Mouse (Mus musculus) forebrain, embryonic 14.5 days (tissue): ENCODE data around the gene Gpam. TPM values are rescaled to one million over a fixed set of nuclear protein-coding genes. Genes with fewer than 3 reads are reported as not detected.

Experiments used
- ATAC-seq: fragments of 200-750 bp; cut with Nextera tagmentation; 2 replicates; pipeline ENCODE4 v1.8.0; 2017; ENCODE audit warnings: mild to moderate bottlenecking, moderate library complexity
- DNase-seq: peaks from one replicate; pipeline ENCODE4 v3.0.0-alpha.2; 2015; ENCODE audit warnings: low spot score
- H3K27ac ChIP-seq: fragments of 300-500 bp; sonication (generic); 2 replicates; pipeline ENCODE4 v1.5.1; 2014; ENCODE audit warnings: low read depth, mild to moderate bottlenecking, control low read depth, low read length, moderate library complexity
- H3K27me3 ChIP-seq: fragments of 300-500 bp; sonication (generic); replicated peaks from 2 replicates; pipeline ENCODE4 v1.6.1; 2014; ENCODE audit warnings: low read length, control low read depth, mixed read lengths; ENCODE audit not compliant: control insufficient read depth, insufficient read depth
- H3K36me3 ChIP-seq: fragments of 300-500 bp; sonication (generic); 2 replicates; pipeline ENCODE4 v1.6.1; 2014; ENCODE audit warnings: low read length, control low read depth; ENCODE audit not compliant: control insufficient read depth, insufficient read depth
- H3K4me1 ChIP-seq: fragments of 300-500 bp; sonication (generic); 2 replicates; pipeline ENCODE4 v1.6.1; 2014; ENCODE audit warnings: antibody characterized with exemption, low read length, control low read depth; ENCODE audit not compliant: control insufficient read depth, insufficient read depth
- H3K4me2 ChIP-seq: fragments of 300-500 bp; sonication (generic); 2 replicates; pipeline ENCODE4 v1.6.1; 2014; ENCODE audit warnings: mild to moderate bottlenecking, control low read depth, low read length
- H3K4me3 ChIP-seq: fragments of 300-500 bp; sonication (generic); 2 replicates; pipeline ENCODE4 v1.5.1; 2014; ENCODE audit warnings: low read depth, low read length, control low read depth
- H3K9ac ChIP-seq: fragments of 300-500 bp; sonication (generic); 2 replicates; pipeline ENCODE4 v1.6.1; 2014; ENCODE audit warnings: mild to moderate bottlenecking, low read length, control low read depth, moderate library complexity
- H3K9me3 ChIP-seq: fragments of 300-500 bp; sonication (generic); replicated peaks from 2 replicates; pipeline ENCODE4 v1.6.1; 2016; ENCODE audit warnings: low read length, control low read depth, mixed read lengths; ENCODE audit not compliant: control insufficient read depth
- whole genome bisulfite sequencing: fragments of 180-500 bp; shearing (Covaris S2); extraction: QIAGEN DNeasy Blood & Tissue Kit; methylation state at CpG from one replicate; pipeline ENCODE4 v1.1.7; 2014; 5-methylcytosine and 5-hydroxymethylcytosine counted together
- polyA plus RNA-seq: library from polyadenylated mRNA; unstranded; fragments of >200 nt; fragmentation: Nextera tagmentation; extraction: Ambion mirVana; gene quantifications from 2 replicates; pipeline ENCODE4 v1.2.1, GENCODE M21; 2014

Gene Gpam
- polyA plus RNA-seq, 1 experiment from 2014 or later, result 17.2 TPM

DNA sequence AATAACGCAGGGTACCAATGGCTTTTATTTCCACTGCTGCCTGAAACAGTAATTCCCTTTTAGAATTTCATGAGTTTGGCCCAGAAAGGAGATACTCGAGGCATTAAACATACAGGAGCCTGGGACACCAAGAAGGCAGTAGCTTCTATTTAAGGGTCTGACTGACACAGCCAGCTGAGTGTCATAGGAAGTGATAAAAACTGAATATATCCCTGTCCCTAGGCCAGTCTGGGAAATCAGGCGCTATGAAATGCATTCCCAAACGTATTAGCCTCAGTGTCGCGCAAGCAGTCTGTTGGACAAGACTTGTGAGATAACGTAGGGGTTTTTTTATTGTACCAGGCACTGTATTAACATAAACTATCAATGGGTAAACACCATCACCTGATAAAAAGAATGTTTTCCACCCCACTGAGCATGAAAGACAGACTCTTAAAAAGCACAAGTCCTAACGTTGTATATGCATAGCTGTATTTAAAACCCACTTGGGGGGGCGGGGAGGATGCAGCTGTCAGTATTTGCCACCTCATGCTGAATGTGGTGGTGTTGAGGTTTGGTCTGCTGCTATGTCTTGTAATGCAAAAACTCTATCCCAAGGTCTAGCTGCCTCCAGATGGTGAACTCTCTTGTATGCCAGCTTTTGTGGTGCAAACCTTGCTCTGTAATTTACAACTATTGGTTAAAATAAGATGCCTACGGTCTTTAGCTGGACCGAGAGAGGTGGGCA is 6.4 kb downstream of the Gpam start:
- H3K27me3 ChIP-seq, result no peaks in the 10 kb centered on the region
- ATAC-seq (0 out of 2 replicates have a peak, but pooled peaks have one; percentile 48), DNase-seq (peak; percentile 20)
- no peak overlapping the region for H3K9ac ChIP-seq
- peaks cover 11% of the 10 kb centered on the region for H3K4me1 ChIP-seq
- 35% methylated on average over 11 of the region's 11 CpGs for WGBS
- H3K27ac ChIP-seq, result no peak overlapping the region
- H3K4me2 ChIP-seq, result no peak overlapping the region
- H3K4me3 ChIP-seq, result no peak overlapping the region
- H3K36me3 ChIP-seq, result no peaks in the 10 kb centered on the region
- H3K9me3 ChIP-seq, result no peaks in the 10 kb centered on the region

DNA sequence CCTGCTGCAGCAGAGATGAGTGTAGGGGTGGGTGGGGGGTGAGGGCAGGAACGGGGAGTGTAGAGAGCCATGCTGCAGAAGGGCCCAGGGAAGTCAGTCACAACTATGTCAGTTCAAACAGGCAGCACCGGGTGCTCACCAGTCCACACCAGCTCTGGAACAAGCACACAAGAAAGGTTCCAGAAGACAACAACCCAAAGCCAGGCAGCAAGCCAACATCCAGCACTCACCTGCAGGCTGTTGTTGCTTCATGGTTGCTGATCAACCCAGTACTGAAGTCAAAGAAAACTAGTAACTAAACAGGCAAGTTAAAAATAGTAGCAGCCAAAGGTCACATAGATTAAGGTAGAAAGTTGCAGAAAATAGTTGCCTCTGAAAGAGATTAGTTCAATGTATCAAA is 7.5 kb downstream of the Gpam start:
- H3K36me3 ChIP-seq, result no peaks in the 10 kb centered on the region
- 77% methylated on average over 2 of the region's 2 CpGs for WGBS
- no peak overlapping the region for H3K9ac ChIP-seq
- peaks cover 11% of the 10 kb centered on the region for H3K4me1 ChIP-seq
- no peak overlapping the region for H3K27ac ChIP-seq
- no peak for ATAC-seq
- no peaks in the 10 kb centered on the region for H3K9me3 ChIP-seq
- no peaks in the 10 kb centered on the region for H3K27me3 ChIP-seq
- no peak overlapping the region for H3K4me3 ChIP-seq
- no peak for DNase-seq
- no peak overlapping the region for H3K4me2 ChIP-seq

DNA sequence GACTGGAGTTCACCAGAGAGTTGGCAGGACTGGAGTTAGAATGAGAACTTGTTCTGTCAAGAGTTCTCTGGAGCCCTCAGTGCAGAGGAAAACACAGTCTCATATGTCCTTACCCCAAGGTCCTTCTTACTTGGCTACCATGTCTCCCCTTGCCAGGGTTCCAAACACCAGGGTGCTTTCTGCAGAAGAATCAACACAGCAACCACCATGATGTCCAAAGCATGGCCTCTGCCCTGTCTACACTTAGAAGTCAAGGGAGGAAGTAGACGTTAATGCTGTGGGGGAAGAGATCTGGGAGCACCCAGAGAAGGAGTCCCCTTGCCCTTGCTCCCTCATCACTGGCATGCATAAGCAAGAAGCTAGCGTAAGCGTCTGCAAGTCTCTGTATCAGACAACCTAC is 9.0 kb downstream of the Gpam start:
- Histone ChIP-seq H3K27me3 (no peaks in the 10 kb centered on the region), H3K4me2 (no peak overlapping the region), H3K9me3 (no peaks in the 10 kb centered on the region), H3K9ac (no peak overlapping the region), H3K27ac (no peak overlapping the region), H3K4me3 (no peak overlapping the region), H3K36me3 (no peaks in the 10 kb centered on the region), H3K4me1 (peaks cover 11% of the 10 kb centered on the region)
- WGBS, result 86% methylated on average over 3 of the region's 3 CpGs
- ATAC-seq (no peak), DNase-seq (no peak)

DNA sequence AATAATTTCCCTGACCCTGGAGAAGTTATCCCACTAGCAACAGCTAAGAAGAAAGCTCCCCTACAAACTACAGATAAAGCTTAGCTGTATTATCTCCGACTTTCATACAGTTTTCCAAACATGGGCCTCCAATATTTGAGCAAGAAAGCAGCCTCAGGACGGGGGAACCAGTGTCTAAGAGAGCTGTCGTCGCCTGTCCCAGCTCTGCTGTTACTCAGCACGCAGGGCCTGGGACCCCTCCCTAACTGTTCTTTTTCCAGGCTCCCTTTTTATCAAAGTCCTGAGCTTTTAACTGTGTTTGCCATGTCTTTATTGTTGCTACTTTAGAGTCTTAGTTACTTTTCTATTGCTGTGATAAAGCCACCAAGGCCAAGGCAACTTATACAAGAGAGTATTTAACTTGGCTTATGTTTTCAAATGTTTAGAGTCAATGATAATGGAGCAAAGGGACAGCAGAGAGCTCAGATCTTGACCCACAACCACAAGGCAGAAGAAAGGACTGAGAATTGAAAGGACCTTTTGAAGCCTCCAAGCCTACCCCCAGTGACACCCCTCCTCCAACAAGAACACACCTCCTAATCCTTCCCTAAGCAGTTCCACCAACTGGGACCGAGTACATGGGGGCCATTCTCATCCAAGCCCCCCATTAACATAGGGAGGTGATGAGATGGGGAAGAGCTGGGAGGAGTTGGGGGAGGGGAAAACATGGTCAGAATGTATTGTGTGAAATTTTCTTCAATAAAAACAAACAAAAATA is 9.8 kb downstream of the Gpam start:
- Histone ChIP-seq H3K27ac (no peak overlapping the region), H3K9ac (no peak overlapping the region), H3K4me2 (no peak overlapping the region), H3K4me1 (peaks cover 8% of the 10 kb centered on the region; the same call in 1 of the 2 replicates), H3K9me3 (no peaks in the 10 kb centered on the region), H3K4me3 (no peak overlapping the region), H3K27me3 (no peaks in the 10 kb centered on the region), H3K36me3 (no peaks in the 10 kb centered on the region)
- DNase-seq, result no peak
- ATAC-seq, result no peak
- WGBS, result 64% methylated on average over 6 of the region's 6 CpGs

DNA sequence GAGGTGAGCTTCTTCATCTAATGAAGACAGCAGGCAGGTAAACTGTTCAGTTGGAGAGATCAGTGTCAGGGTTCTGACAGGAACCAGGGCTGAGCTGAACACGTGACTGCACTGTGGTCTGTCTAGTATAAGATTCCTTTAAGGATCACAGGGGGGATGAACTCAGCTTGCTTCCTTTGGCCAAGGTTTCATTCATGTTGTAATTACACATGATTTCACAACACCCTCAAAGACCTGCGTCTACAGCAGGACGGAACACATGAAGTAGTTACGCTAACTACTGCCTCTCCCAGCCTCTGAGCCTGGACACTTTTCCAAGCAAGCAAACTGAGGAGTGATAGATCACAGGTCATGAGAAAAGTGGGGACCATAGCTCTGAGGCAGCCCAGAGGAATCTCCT is 11.5 kb downstream of the Gpam start:
- WGBS, result 82% methylated on average over 4 of the region's 4 CpGs
- H3K4me2 ChIP-seq, result no peak overlapping the region
- no peak for ATAC-seq
- no peak for DNase-seq
- H3K27me3 ChIP-seq, result no peaks in the 10 kb centered on the region
- H3K36me3 ChIP-seq, result no peaks in the 10 kb centered on the region
- no peak overlapping the region for H3K9ac ChIP-seq
- H3K4me3 ChIP-seq, result no peak overlapping the region
- H3K9me3 ChIP-seq, result no peaks in the 10 kb centered on the region
- 0 out of 2 replicates have a peak, but pooled peaks cover 2% of the 10 kb centered on the region for H3K4me1 ChIP-seq
- no peak overlapping the region for H3K27ac ChIP-seq

DNA sequence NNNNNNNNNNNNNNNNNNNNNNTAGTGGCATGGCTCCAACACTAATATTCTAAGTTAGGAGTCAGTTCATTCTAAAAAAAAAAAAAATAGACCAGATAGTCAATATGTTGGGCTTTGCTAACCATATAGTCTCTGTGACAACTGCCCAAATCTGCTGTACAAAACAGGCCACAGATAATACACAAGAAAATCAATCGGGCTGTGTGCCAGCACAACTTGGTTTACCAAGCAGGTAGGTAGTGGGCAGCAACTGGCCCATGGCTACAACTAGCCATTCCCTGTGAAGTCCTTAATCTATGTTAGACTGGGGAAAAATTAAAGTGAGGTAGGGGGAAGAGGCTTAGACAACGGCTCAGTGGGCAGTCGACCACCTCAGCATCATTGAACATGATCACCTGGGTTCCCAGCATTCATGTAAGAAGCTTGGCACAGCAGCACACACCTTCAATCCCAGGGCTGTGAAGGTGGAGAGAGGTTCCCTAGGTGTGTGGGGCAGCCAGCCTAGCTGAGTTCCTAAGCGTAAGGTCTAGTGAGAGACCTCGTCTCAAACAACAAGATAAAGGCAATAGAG is 12.1 kb downstream of the Gpam start:
- H3K4me2 ChIP-seq, result no peak overlapping the region
- H3K4me1 ChIP-seq, result no peaks in the 10 kb centered on the region
- no peak overlapping the region for H3K4me3 ChIP-seq
- H3K27ac ChIP-seq, result no peak overlapping the region
- H3K36me3 ChIP-seq, result no peaks in the 10 kb centered on the region
- no peaks in the 10 kb centered on the region for H3K27me3 ChIP-seq
- no peak for DNase-seq
- WGBS, result 91% methylated on average over 5 of the region's 5 CpGs
- no peak for ATAC-seq
- no peaks in the 10 kb centered on the region for H3K9me3 ChIP-seq
- H3K9ac ChIP-seq, result no peak overlapping the region

DNA sequence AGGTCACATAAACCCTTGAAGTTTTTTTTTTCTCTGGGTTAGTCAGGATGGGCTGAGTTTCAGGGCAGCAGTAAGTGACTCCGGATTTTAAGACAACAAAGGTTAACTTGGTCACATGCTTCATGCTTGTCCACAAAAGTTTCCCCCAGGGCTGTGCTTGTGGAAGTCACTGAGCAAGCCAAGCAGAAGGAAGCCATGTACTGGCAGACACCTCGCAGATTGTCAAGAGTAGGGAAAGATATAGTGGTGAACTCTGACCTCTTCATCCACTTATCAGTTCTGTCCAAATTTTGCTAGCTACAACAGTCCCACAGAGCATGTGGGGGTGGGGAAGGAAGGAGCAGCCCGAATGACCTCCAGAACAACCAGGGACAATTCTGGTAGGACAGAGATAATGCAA is 19.1 kb downstream of the Gpam start:
- ATAC-seq, result no peak
- WGBS, result 78% methylated on average over 3 of the region's 3 CpGs

DNA sequence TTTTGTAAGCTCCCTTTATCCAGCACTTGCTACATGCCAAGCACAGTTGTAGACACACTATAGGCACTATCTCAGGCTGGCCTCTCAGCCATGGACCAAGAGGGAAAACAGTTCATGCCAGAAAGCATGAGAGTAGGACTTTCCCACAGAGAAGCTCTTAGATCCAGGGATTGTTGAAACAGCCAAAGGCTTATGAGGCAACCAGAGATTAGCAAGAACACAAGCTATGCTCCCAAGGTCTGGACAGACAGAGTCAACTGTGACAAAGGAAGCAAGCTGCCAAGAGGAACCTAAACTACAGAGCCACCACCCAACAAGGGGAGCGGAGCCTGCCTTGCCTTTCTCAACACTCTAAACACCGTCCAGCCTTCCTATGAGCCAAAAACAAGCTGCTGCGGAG is 21.1 kb downstream of the Gpam start:
- no peak overlapping the region for H3K27ac ChIP-seq
- no peaks in the 10 kb centered on the region for H3K27me3 ChIP-seq
- no peak overlapping the region for H3K4me2 ChIP-seq
- H3K4me3 ChIP-seq, result no peak overlapping the region
- no peak for DNase-seq
- no peaks in the 10 kb centered on the region for H3K36me3 ChIP-seq
- ATAC-seq, result no peak
- H3K4me1 ChIP-seq, result no peaks in the 10 kb centered on the region
- no peak overlapping the region for H3K9ac ChIP-seq
- 95% methylated on average over 3 of the region's 3 CpGs for WGBS
- no peaks in the 10 kb centered on the region for H3K9me3 ChIP-seq

More for the DNA sequence above, 19.1 kb downstream of the Gpam start:
- Histone ChIP-seq H3K27me3 (no peaks in the 10 kb centered on the region), H3K4me2 (no peak overlapping the region), H3K4me3 (no peak overlapping the region), H3K9me3 (no peaks in the 10 kb centered on the region), H3K9ac (no peak overlapping the region), H3K4me1 (no peaks in the 10 kb centered on the region), H3K27ac (no peak overlapping the region), H3K36me3 (no peaks in the 10 kb centered on the region)
- no peak for DNase-seq
